In genomic region chr2:148364536-148364935, GRCm38 (mm10) we compare ENCODE assay signal across 17 mouse cellular contexts. TPM values are rescaled to one million over a fixed set of nuclear protein-coding genes. Genes with fewer than 3 reads are reported as not detected.
DNase-seq lines count a peak whose midpoint lies in the region; ATAC-seq and TF ChIP-seq lines count a peak whose summit lies in the region.
"Had no signal": no experiment of that assay in that cellular context is flagged by ENCODE, and none has a peak within 500 bp of the region (broad histone marks: within the 10 kb centered on the region; RNA-seq: fewer than 3 reads in every experiment).

No protein-coding gene starts in this region.

- TF ChIP-seq CTCF in heart, postnatal 0 days (IDR thresholded peaks at IDR 0.05; ENCODE audit: low read depth) = no peak

- no peak overlapping the region for H3K4me3 ChIP-seq in heart, postnatal 0 days (ENCODE audit: low read depth, low read length)
- H3K4me3 ChIP-seq: limb, embryonic 12.5 days had no signal

- no peaks in the 10 kb centered on the region for H3K27me3 ChIP-seq in heart, postnatal 0 days (ENCODE audit: control insufficient read depth, insufficient read depth, low read length)
- H3K27me3 ChIP-seq: limb, embryonic 12.5 days had no signal

- no peak for DNase-seq in heart, postnatal 0 days (ENCODE audit: low spot score)
- DNase-seq in heart, adult 8-10 months (ENCODE audit: low spot score) = no peak
- peak; percentile 46 to 61 for DNase-seq in right cerebral cortex, adult 2 months (ENCODE audit: low spot score in 2 of 2)
- no peak for DNase-seq in right cerebral cortex, postnatal 14 days
- peak; percentile 42 to 43 for DNase-seq in layer of hippocampus, postnatal 36 days
- peak; percentile 85 for DNase-seq in telencephalon, adult 2 months (ENCODE audit: low read depth, low spot score)
- DNase-seq in urinary bladder, postnatal 25 days (ENCODE audit: low spot score) = no peak
- DNase-seq: cerebellum, adult 9-10 months; heart, postnatal 14 days; kidney, postnatal 25 days; thymus, postnatal 25 days had no signal

- H3K9ac ChIP-seq in heart, postnatal 0 days (replicated peaks; ENCODE audit: low read depth, low read length) = no peak overlapping the region
- H3K9ac ChIP-seq: limb, embryonic 12.5 days had no signal

- H3K27ac ChIP-seq in heart, postnatal 0 days (ENCODE audit: low read depth) = peak overlapping the region; percentile 25; the same call in 1 of the 2 replicates
- H3K27ac ChIP-seq: limb, embryonic 12.5 days had no signal

- no peak for TF ChIP-seq EP300 in heart, postnatal 0 days (IDR thresholded peaks at IDR 0.05; ENCODE audit: low read depth)

- no peaks in the 10 kb centered on the region for H3K9me3 ChIP-seq in heart, postnatal 0 days (replicated peaks; ENCODE audit: control insufficient read depth, low read length)
- H3K9me3 ChIP-seq: limb, embryonic 12.5 days had no signal

- 81% methylated on average over 3 of the region's 3 CpGs for WGBS in heart, postnatal 0 days

- H3K4me2 ChIP-seq in heart, postnatal 0 days (ENCODE audit: low read depth, low read length) = no peak overlapping the region
- H3K4me2 ChIP-seq: limb, embryonic 12.5 days had no signal

- no peaks in the 10 kb centered on the region for H3K4me1 ChIP-seq in heart, postnatal 0 days (ENCODE audit: control insufficient read depth, insufficient read depth)
- H3K4me1 ChIP-seq: limb, embryonic 12.5 days had no signal

- H3K36me3 ChIP-seq in heart, postnatal 0 days (replicated peaks; ENCODE audit: control insufficient read depth, insufficient read depth, low read length) = no peaks in the 10 kb centered on the region
- H3K36me3 ChIP-seq: G1E; limb, embryonic 12.5 days had no signal

- no peak for ATAC-seq in heart, postnatal 0 days (ENCODE audit: insufficient read depth, low read depth)
- ATAC-seq in granulocyte monocyte progenitor cell, adult 5-6 weeks (replicated peaks; ENCODE audit: poor library complexity, severe bottlenecking) = no peak
- ATAC-seq: intestine, embryonic 16.5 days had no signal

RNA-seq across cellular contexts. Expression of gene Sstr4, which starts 30.6 kb away (rescaled TPM):
- 0.31 and 4.4 TPM in 2 replicates for total RNA-seq in heart, postnatal 0 days (2014; rRNA removed; ENCODE audit: low replicate concordance)
- polyA plus RNA-seq in heart, postnatal 0 days (2015; fragmentation: Nextera tagmentation; extraction: Ambion mirVana) = 0.14 and 0.43 TPM in 2 replicates
- 1 to 10 TPM in 3 of 4 experiments, under 1 TPM in 1; 0.98 to 1.8 (median 1.3) TPM for total RNA-seq in heart, adult 8-10 months (2022)
- total RNA-seq in layer of hippocampus, postnatal 36 days (2021) = 10 to 100 TPM; 76.1 to 81.3 TPM
- not detected in 2 replicates for total RNA-seq in granulocyte monocyte progenitor cell, adult 5-6 weeks (2014; fragmentation: Nextera tagmentation)
- not detected in 2 replicates for total RNA-seq in granulocyte monocyte progenitor cell, adult 5-6 weeks (2017)
- total RNA-seq: G1E had no signal
- polyA plus RNA-seq: C2C12; G1E; liver, embryonic 16.5 days had no signal

RNA-seq across cellular contexts. Expression of gene Thbd, which starts 43.5 kb away (rescaled TPM):
- total RNA-seq in heart, postnatal 0 days (2014; rRNA removed; ENCODE audit: low replicate concordance) = 50.6 and 52.6 TPM in 2 replicates
- 15.6 and 16.5 TPM in 2 replicates for polyA plus RNA-seq in heart, postnatal 0 days (2015; fragmentation: Nextera tagmentation; extraction: Ambion mirVana)
- total RNA-seq in heart, adult 8-10 months (2022) = 10 to 100 TPM; 34.5 to 51.7 (median 43.7) TPM
- 1 to 10 TPM; 5.5 to 7.6 TPM for total RNA-seq in layer of hippocampus, postnatal 36 days (2021)
- 9.7 and 14.6 TPM in 2 replicates for total RNA-seq in granulocyte monocyte progenitor cell, adult 5-6 weeks (2014; fragmentation: Nextera tagmentation)
- total RNA-seq in granulocyte monocyte progenitor cell, adult 5-6 weeks (2017) = 11.8 and 13.0 TPM in 2 replicates
- total RNA-seq: G1E had no signal
- polyA plus RNA-seq: G1E had no signal

Comparison
In these comparisons a context has a peak if more than half of its experiments do, and no peak if none do; other contexts are left out.
1. DNase-seq: peak in right cerebral cortex, adult 2 months (2 of 2), layer of hippocampus, postnatal 36 days (2 of 2) and telencephalon, adult 2 months (single experiment); none in heart, postnatal 0 days (single experiment), heart, adult 8-10 months (single experiment), right cerebral cortex, postnatal 14 days (single experiment) and urinary bladder, postnatal 25 days (single experiment).
2. RNA of gene Sstr4, which starts 30.6 kb away (total RNA-seq): 76.1 to 81.3 TPM in layer of hippocampus, postnatal 36 days; 0.98 to 1.8 TPM in heart, adult 8-10 months, 0.31 to 4.4 TPM in heart, postnatal 0 days and not detected in granulocyte monocyte progenitor cell, adult 5-6 weeks; every median in the first group is over 10 times any median in the second.